Mouse (Mus musculus): ENCODE measurements around the gene Bud23.
"Not testable (repeated sequence)": the region's sequence is repeated elsewhere in the genome, so short reads cannot be mapped to it uniquely, and the experiment has no call there.

Gene Bud23

GRCm38 (mm10) chr5:135072061-135072460 is 7.3 kb upstream of the Bud23 start:
- DNase-seq (ENCODE audit: low spot score in 2 of 2) = no peak

- no peak for DNase-seq (ENCODE audit: low spot score in 2 of 2)
These were observed 5.7 kb upstream of the Bud23 start for GRCm38 (mm10) chr5:135070448-135070847.

DNA sequence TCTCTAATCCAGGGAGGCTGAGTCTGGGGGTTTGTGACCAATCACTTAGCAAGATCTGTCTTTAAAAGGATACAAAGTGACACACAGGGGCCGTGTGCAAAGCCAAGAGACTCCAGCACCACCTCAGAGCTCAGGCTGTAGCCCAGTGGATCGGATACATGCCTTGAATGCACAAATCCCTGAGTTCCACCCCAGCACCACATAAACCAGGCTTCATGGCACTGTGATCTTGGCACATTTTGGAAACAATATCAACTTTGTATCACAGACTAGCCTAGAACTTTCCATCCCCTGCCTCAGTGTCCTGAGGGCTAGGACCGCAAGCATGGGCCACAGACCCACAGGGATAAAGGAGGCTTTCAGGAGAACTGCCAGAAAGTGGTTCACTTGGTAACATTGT is 1.2 kb upstream of the Bud23 start:
- DNase-seq (ENCODE audit: low spot score in 2 of 2) = no peak

DNA sequence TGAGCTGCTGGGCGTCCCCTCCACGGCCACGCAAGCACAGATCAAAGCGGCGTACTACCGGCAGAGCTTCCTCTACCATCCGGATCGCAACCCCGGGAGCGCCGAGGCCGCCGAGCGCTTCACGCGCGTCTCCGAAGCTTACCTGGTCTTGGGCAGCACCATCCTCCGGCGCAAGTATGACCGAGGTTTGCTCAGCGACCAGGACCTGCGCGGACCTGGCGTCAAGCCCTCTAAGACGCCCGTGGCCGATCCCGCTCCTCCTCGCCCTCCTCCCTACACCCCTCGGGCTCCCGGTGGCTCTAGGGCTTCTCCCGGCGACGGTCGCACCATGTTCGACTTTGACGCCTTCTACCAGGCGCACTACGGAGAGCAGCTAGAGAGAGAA is 385 bp downstream of the Bud23 start:
- no peak for DNase-seq (ENCODE audit: low spot score in 2 of 2)

GRCm38 (mm10) chr5:135063629-135064381 is 954 bp downstream of the Bud23 start, which contains the start of gene Dnajc30:
Dnajc30 (plus strand) TSS chr5:135064202.
- DNase-seq (ENCODE audit: low spot score in 2 of 2) = peak; percentile 91 to 92

DNA sequence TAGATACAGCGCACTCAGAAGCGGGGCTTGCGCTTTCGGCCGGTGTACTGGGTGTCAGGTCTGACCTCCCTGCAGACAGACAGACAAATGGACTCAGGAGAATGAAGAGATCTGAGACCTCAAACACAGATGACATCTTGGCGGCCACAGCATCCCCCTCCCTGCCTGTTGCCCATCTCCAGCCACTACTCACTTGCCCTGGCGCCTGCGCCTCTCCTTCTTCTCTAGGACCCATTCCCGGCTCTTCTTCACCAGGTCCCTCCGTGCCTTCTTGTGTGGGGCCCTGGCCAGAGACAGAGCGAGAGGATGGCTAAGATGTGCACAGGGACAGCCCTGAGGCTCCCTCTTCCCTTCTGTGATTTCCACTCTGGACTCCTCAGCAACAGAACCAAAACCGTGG is 11.4 kb downstream of the Bud23 start:
- no peak for DNase-seq (ENCODE audit: low spot score in 2 of 2)

- DNase-seq (ENCODE audit: low spot score in 2 of 2) = not testable (repeated sequence)
These were observed 15.5 kb downstream of the Bud23 start for GRCm38 (mm10) chr5:135049268-135049667.

DNA sequence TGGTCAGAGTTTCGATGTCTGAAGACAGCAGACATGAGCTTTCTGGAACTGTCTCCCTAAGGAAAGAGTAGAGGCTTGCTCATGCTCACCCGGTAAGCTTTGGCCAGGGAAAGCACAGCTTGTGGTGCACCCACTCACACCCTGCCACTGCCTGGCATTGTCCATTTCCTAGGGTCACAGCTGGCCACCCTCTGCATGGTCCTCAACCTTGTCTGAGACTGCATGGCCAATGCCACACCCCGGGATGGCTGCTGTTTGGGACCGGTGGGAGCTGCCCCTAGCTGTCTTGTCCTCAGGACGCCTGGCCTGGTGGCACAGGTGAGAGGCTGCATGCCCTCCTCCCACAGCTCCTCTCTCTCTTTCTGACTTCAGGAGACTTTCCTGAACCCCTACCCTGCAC is 16.2 kb downstream of the Bud23 start:
- no peak for DNase-seq (ENCODE audit: low spot score in 2 of 2)

GRCm38 (mm10) chr5:135044575-135044974 is 20.2 kb downstream of the Bud23 start:
- no peak for DNase-seq (ENCODE audit: low spot score in 2 of 2)

DNA sequence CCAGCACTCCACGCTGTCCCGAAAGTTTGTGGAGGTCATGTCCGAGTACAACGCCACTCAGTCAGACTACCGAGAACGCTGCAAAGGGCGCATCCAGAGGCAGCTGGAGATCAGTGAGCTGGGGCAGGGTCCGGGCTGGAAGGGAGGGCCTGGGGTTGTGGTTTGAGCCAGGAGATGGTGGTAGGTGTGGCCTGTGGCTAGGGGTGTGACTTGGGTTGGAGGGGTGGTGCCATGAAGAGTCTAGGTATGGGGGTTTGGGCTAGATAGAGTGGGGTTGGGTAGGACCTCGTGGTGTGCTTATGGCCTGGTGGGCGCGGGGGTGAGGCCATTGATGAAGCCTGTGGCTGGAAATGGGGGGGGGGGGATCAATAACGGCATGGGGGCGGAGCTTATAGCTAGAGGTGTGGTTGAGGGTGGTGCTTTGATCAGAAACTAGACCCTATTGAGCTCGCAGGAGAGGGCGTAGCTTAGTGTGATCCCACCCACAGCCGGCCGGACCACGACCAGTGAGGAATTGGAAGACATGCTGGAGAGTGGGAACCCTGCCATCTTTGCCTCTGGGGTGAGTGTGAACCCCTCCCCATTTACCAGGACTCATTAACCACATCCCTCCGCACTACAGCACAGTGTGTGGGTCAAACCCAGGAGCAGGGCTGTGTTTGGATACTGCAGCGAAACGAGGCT is 22.5 kb downstream of the Bud23 start:
- no peak for DNase-seq (ENCODE audit: low spot score in 2 of 2)

DNA sequence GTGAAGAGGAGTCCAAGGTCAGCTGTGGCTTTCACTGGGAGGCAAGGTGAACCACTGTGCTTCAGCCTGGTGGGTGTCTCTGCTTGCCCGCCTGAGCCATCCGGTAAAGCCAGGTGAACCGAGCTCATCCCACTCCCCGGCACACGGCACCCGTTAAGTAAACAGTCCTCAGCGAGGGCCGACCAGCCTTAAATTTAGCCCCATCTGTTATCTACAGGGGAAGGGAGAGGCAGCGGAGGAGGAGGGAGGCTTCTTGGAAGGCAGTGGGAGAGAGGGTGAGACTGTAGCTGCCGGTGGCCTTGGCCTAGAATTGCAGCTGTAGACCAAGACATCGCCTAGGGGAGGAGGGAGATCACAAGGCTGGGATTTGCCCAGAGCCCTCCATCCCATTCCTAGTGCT is 24.0 kb downstream of the Bud23 start:
- no peak for DNase-seq (ENCODE audit: low spot score in 2 of 2)

DNA sequence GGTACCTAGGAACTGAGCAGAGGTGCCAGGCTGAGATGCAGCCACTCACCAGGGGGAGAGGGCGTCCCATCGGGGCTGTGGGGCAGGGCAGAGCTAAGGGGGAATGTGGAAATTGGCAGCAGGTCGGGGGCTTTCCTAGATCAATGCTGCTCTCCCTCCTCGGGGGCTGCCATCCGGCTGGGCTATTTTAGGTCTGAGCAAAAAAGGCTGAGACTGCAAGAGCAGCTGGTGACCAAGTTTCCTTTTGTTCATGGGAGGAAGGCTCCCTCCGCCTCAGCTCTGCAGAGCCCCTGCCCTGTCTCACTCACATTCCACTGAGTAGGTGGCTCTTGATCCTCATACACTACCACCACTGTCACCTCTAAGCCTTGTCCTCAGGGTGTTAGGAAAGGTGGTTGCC is 24.7 kb downstream of the Bud23 start:
- no peak for DNase-seq (ENCODE audit: low spot score in 2 of 2)

DNA sequence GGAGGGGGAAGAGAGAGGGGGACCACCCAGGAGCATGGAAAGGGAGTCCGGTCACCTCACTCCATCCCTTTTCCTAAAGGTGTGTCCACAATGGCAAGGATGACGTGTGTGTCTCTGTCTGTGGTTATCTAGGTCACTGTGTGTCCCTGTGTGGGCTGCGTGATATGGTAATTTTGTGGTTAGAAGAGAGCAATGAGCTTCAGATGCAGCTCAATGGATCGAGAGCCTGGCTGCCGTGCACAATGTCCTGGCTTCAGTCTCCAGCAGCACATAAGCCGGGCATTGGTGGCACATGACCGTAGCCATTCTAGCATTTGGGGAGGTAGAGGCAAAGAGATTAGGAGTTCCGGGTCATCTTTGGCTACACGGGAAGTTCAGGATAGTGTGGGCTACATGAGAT is 25.2 kb downstream of the Bud23 start:
- no peak for DNase-seq (ENCODE audit: low spot score in 2 of 2)

DNA sequence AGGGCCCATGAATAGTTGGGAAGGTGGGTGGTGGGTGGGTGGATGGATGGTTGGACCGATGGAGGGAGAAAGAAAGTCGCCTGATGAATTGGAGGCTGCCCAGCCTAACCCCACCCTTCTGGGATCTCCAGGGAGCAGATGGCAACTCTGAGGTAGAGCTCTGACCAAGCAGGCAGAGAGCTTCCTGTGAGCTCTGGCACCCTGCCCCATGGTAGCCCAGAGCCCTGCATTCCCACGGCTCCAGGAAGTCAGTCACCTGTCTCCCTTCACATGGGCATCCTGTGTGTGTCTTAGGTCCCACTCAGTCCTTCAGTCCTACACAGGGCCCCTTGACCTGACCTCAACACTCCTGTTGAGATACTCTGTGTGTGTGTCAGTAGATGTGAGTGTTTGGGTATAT is 26.8 kb downstream of the Bud23 start:
- DNase-seq (ENCODE audit: low spot score in 2 of 2) = no peak

DNA sequence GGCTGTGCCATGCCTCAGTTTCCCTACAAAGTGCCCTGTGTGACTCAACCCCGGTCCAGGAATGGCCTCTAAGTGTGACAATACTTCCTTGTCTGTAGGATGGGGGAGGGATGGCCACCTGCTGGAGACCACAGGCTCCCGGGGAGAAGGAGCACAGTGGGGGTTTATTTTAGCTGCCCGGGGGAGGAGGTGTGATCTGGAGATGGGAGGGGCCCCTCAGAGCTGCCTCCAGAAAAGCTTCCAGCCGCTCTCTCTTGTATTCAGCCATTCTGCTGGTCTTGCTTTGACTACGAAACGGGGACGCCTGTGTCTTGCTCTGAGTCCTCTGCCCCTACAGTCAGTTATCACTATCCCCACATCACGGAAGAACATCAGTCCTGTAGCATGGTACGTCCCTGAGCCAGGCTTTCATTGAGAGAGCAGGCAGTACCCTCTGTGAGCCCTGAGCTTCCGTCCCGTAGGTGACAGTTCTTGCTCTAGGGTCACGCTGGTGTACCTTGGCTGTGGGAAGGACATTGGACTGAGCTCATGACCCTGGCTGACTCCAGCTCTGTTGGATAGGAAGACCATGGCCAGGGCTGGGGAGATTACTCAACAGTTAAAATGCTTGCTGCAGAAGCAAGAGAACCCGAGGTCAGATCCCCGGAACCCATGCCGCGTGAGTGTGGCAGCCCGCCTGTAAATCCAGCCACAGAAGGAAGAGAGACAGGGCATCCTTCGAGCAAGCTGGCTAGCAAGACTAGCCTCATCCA is 29.0 kb downstream of the Bud23 start:
- no peak for DNase-seq (ENCODE audit: low spot score in 2 of 2)

DNA sequence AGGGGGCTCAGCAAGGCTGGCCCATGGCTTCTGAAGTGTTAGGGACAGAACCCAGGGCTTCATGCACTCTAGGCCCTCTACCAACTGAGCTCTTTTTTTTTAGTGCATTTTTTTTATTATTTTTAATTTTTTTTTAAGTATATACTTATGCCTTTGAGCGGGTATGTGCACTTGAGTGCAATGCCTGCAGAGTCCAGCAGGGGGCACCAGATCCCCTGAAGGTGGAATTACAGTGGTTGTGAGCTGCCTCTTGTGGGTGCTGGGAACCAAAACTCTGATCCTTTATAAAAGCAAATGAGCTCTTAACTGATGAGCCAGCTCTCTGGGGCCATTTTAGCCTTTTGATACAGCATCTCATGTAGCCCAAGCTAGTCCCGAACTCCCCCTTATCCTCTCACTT is 30.2 kb downstream of the Bud23 start:
- no peak for DNase-seq (ENCODE audit: low spot score in 2 of 2)

- DNase-seq (ENCODE audit: low spot score in 2 of 2) = no peak
These were observed 32.2 kb downstream of the Bud23 start for GRCm38 (mm10) chr5:135032581-135032980.

- no peak for DNase-seq (ENCODE audit: low spot score in 2 of 2)
These were observed 35.5 kb downstream of the Bud23 start for GRCm38 (mm10) chr5:135029007-135029854.

DNA sequence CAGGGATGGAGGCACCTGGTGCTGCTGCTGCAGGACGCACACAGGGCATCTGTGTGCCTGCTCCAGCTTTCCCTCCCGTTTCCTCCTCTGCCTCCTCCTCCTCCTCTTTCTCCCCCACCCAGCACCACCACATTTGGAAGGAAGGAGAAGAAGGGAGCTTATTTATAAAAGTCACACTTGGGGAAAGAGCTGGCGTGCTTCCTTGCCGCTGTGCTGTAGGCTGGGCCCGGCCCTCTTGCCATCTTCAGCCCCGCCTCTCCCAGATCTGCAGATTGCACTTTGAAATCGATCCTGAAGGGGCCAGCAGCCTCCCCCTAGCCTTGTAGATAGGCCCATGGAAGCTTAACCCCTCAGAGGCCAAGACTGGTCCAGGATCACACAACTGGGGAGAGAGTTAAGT is 38.9 kb downstream of the Bud23 start:
- no peak for DNase-seq (ENCODE audit: low spot score in 2 of 2)

DNA sequence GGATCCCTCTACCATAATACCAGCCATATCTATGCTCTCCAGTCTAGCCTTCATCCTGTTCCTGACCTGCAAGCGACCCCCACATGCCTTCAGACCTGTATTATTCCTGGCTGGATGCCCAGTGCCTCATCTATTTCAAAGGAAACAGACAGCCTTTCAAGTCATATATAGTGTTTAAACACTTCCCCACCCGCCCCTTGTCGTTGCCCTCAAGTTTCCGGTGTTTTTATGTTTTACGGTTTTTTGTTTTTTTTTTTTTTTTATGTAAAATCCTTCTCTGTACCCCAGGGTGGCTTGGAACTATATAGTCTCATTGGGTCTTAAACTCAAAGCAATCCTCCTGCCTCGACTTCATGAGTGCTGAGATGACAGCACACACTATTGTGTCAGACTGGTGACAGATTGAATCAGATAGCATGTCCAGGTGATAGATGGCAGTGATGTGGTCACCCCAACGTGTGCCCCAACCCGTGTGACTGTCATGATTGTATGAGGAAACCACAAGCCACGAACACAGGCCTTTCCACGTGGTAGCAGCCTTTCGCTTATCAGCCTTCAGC is 40.0 kb downstream of the Bud23 start:
- no peak for DNase-seq (ENCODE audit: low spot score in 2 of 2)

All from urinary bladder, adult 18-20 months (tissue).